Mouse (Mus musculus): ENCODE measurements at regions not wholly inside any gene's neighbourhood (a gene's known extent, or its start where the extent isn't known, plus 50 kb on each side); places are given as distances from the start of the nearest gene placed in this dataset.

GRCm38 (mm10) chr5:51750456-51750855 lies 182.9 kb upstream of the Ppargc1a start:
- no peaks in the 10 kb centered on the region for H3K27me3 ChIP-seq (ENCODE audit: control insufficient read depth, insufficient read depth, low read length)

GRCm38 (mm10) chr5:51740893-51741292 lies 173.4 kb upstream of the Ppargc1a start:
- Histone ChIP-seq H3K4me3 (ENCODE audit: control insufficient read depth, low read depth, low read length) (no peak overlapping the region), H3K27me3 (ENCODE audit: control insufficient read depth, insufficient read depth, low read length) (no peaks in the 10 kb centered on the region), H3K4me1 (ENCODE audit: control insufficient read depth, insufficient read depth, low read length) (peaks cover 2% of the 10 kb centered on the region; the same call in 1 of the 2 replicates), H3K27ac (ENCODE audit: control insufficient read depth, insufficient read depth, low read depth, low read length) (no peak overlapping the region), H3K36me3 (ENCODE audit: control insufficient read depth, insufficient read depth, low read length) (no peaks in the 10 kb centered on the region)
- no peak for TF ChIP-seq POLR2A (IDR thresholded peaks at IDR 0.05; ENCODE audit: control insufficient read depth, low read depth, low read length)
- no peak for TF ChIP-seq CTCF (IDR thresholded peaks at IDR 0.05; ENCODE audit: control insufficient read depth, insufficient read depth, insufficient replicate concordance, low read depth, low read length)

More at GRCm38 (mm10) chr5:51750456-51750855, 182.9 kb upstream of the Ppargc1a start:
- no peaks in the 10 kb centered on the region for H3K4me1 ChIP-seq (ENCODE audit: control insufficient read depth, insufficient read depth, low read length)
- no peak overlapping the region for H3K27ac ChIP-seq (ENCODE audit: control insufficient read depth, insufficient read depth, low read depth, low read length)
- TF ChIP-seq POLR2A (IDR thresholded peaks at IDR 0.05; ENCODE audit: control insufficient read depth, low read depth, low read length) (no peak), CTCF (IDR thresholded peaks at IDR 0.05; ENCODE audit: control insufficient read depth, insufficient read depth, insufficient replicate concordance, low read depth, low read length) (no peak)
- H3K36me3 ChIP-seq (ENCODE audit: control insufficient read depth, insufficient read depth, low read length): no peaks in the 10 kb centered on the region
- H3K4me3 ChIP-seq (ENCODE audit: control insufficient read depth, low read depth, low read length): no peak overlapping the region

GRCm38 (mm10) chr5:51730241-51730640 lies 162.7 kb upstream of the Ppargc1a start:
- TF ChIP-seq CTCF (IDR thresholded peaks at IDR 0.05; ENCODE audit: control insufficient read depth, insufficient read depth, insufficient replicate concordance, low read depth, low read length): no peak
- no peak for TF ChIP-seq POLR2A (IDR thresholded peaks at IDR 0.05; ENCODE audit: control insufficient read depth, low read depth, low read length)
- Histone ChIP-seq H3K27me3 (ENCODE audit: control insufficient read depth, insufficient read depth, low read length) (no peaks in the 10 kb centered on the region), H3K4me3 (ENCODE audit: control insufficient read depth, low read depth, low read length) (no peak overlapping the region), H3K27ac (ENCODE audit: control insufficient read depth, insufficient read depth, low read depth, low read length) (no peak overlapping the region), H3K4me1 (ENCODE audit: control insufficient read depth, insufficient read depth, low read length) (no peaks in the 10 kb centered on the region), H3K36me3 (ENCODE audit: control insufficient read depth, insufficient read depth, low read length) (no peaks in the 10 kb centered on the region)

DNA sequence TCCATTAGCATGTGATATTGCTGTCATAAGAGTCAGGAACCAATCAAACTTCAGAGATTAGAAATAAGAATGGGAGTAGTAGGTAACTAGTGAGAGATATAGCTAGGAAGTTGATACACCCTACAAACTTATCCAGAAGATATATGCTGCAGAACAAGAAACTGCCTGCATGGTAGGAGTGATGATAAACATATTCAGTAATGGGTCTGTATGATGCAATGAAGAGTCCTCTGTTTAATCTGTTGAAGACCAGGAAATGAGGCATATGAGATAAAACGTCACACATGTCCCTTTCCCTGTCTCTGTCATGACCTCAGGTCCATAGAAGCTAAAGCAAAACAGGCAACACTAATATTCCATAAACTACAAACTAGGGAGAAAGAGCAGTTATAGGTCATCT lies 162.2 kb upstream of the Ppargc1a start:
- Histone ChIP-seq H3K27me3 (ENCODE audit: control insufficient read depth, insufficient read depth, low read length) (no peaks in the 10 kb centered on the region), H3K27ac (ENCODE audit: control insufficient read depth, insufficient read depth, low read depth, low read length) (no peak overlapping the region), H3K4me3 (ENCODE audit: control insufficient read depth, low read depth, low read length) (no peak overlapping the region), H3K36me3 (ENCODE audit: control insufficient read depth, insufficient read depth, low read length) (no peaks in the 10 kb centered on the region), H3K4me1 (ENCODE audit: control insufficient read depth, insufficient read depth, low read length) (no peaks in the 10 kb centered on the region)
- TF ChIP-seq CTCF (IDR thresholded peaks at IDR 0.05; ENCODE audit: control insufficient read depth, insufficient read depth, insufficient replicate concordance, low read depth, low read length) (no peak), POLR2A (IDR thresholded peaks at IDR 0.05; ENCODE audit: control insufficient read depth, low read depth, low read length) (no peak)

- no peaks in the 10 kb centered on the region for H3K4me1 ChIP-seq (ENCODE audit: control insufficient read depth, insufficient read depth, low read length)
- no peaks in the 10 kb centered on the region for H3K27me3 ChIP-seq (ENCODE audit: control insufficient read depth, insufficient read depth, low read length)
- no peak overlapping the region for H3K4me3 ChIP-seq (ENCODE audit: control insufficient read depth, low read depth, low read length)
- no peak overlapping the region for H3K27ac ChIP-seq (ENCODE audit: control insufficient read depth, insufficient read depth, low read depth, low read length)
- no peaks in the 10 kb centered on the region for H3K36me3 ChIP-seq (ENCODE audit: control insufficient read depth, insufficient read depth, low read length)
- TF ChIP-seq POLR2A (IDR thresholded peaks at IDR 0.05; ENCODE audit: control insufficient read depth, low read depth, low read length) (no peak), CTCF (IDR thresholded peaks at IDR 0.05; ENCODE audit: control insufficient read depth, insufficient read depth, insufficient replicate concordance, low read depth, low read length) (no peak)
Measured at GRCm38 (mm10) chr5:51726762-51727161, 159.2 kb upstream of the Ppargc1a start.

GRCm38 (mm10) chr5:51718911-51719310 lies 151.4 kb upstream of the Ppargc1a start:
- H3K27ac ChIP-seq (ENCODE audit: control insufficient read depth, insufficient read depth, low read depth, low read length): no peak overlapping the region
- H3K36me3 ChIP-seq (ENCODE audit: control insufficient read depth, insufficient read depth, low read length): no peaks in the 10 kb centered on the region
- H3K4me3 ChIP-seq (ENCODE audit: control insufficient read depth, low read depth, low read length): no peak overlapping the region
- TF ChIP-seq CTCF (IDR thresholded peaks at IDR 0.05; ENCODE audit: control insufficient read depth, insufficient read depth, insufficient replicate concordance, low read depth, low read length) (no peak), POLR2A (IDR thresholded peaks at IDR 0.05; ENCODE audit: control insufficient read depth, low read depth, low read length) (no peak)
- H3K27me3 ChIP-seq (ENCODE audit: control insufficient read depth, insufficient read depth, low read length): no peaks in the 10 kb centered on the region
- no peaks in the 10 kb centered on the region for H3K4me1 ChIP-seq (ENCODE audit: control insufficient read depth, insufficient read depth, low read length)

- no peak for TF ChIP-seq CTCF (IDR thresholded peaks at IDR 0.05; ENCODE audit: control insufficient read depth, insufficient read depth, insufficient replicate concordance, low read depth, low read length)
- no peak for TF ChIP-seq POLR2A (IDR thresholded peaks at IDR 0.05; ENCODE audit: control insufficient read depth, low read depth, low read length)
- H3K4me1 ChIP-seq (ENCODE audit: control insufficient read depth, insufficient read depth, low read length): no peaks in the 10 kb centered on the region
- H3K36me3 ChIP-seq (ENCODE audit: control insufficient read depth, insufficient read depth, low read length): no peaks in the 10 kb centered on the region
- no peak overlapping the region for H3K27ac ChIP-seq (ENCODE audit: control insufficient read depth, insufficient read depth, low read depth, low read length)
- no peaks in the 10 kb centered on the region for H3K27me3 ChIP-seq (ENCODE audit: control insufficient read depth, insufficient read depth, low read length)
- no peak overlapping the region for H3K4me3 ChIP-seq (ENCODE audit: control insufficient read depth, low read depth, low read length)
Measured at GRCm38 (mm10) chr5:51718451-51718850, 150.9 kb upstream of the Ppargc1a start.
